Comparison of ENCODE assay signal across 9 mouse cellular contexts in the genomic region with DNA sequence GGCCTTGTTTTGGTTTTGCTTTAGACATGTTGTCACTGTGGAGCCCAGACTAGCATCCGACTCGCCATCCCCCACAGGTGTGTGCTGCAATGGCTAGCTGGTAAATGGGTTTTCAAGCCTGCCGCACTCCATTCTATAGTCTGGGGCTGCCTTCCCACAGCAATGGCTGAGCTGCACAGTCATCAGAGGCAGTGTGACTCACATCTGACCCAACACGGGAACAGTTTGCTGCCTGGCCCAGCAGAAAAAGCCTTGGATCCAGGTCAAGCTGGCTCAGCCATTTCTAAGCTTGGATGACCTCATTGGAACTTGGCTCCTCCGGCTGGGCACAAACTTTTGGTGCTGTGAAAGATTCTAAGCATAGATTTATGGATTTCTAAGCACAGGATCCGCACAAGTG.
A peak's percentile ranks its signal among the peaks of the same experiment; 100 is the strongest.
DNase-seq lines count a peak whose midpoint lies in the region.
"Had no signal": no experiment of that assay in that cellular context is flagged by ENCODE, and none has a peak within 500 bp of the region (broad histone marks: within the 10 kb centered on the region; RNA-seq: fewer than 3 reads in every experiment).

No protein-coding gene starts in this region.

- H3K4me3 ChIP-seq in midbrain, embryonic 10.5 days, result no peak overlapping the region
- H3K4me3 ChIP-seq: layer of hippocampus, adult 2 months; midbrain, embryonic 12.5 days had no signal

- 88% methylated on average over 6 of the region's 6 CpGs for WGBS in midbrain, embryonic 10.5 days

- peaks cover 59% of the 10 kb centered on the region for H3K36me3 ChIP-seq in midbrain, embryonic 10.5 days
- H3K36me3 ChIP-seq: midbrain, embryonic 12.5 days had no signal

- H3K27ac ChIP-seq in midbrain, embryonic 10.5 days (replicated peaks), result no peak overlapping the region
- H3K27ac ChIP-seq: layer of hippocampus, adult 2 months; midbrain, embryonic 12.5 days had no signal

- no peaks in the 10 kb centered on the region for H3K27me3 ChIP-seq in midbrain, embryonic 10.5 days (ENCODE audit: low read depth, poor library complexity, severe bottlenecking)
- H3K27me3 ChIP-seq: midbrain, embryonic 12.5 days had no signal

- H3K9me3 ChIP-seq in midbrain, embryonic 10.5 days (replicated peaks), result no peaks in the 10 kb centered on the region
- H3K9me3 ChIP-seq: midbrain, embryonic 12.5 days had no signal

- H3K4me1 ChIP-seq in midbrain, embryonic 10.5 days, result no peaks in the 10 kb centered on the region
- H3K4me1 ChIP-seq: midbrain, embryonic 12.5 days had no signal

- peak; percentile 53 to 67 for DNase-seq in right cerebral cortex, postnatal 10 days (ENCODE audit: low spot score in 2 of 2)
- no peak for DNase-seq in right cerebral cortex, postnatal 4 days
- DNase-seq in cerebellum, adult 11 months, result peak; percentile 76
- peak; percentile 73 for DNase-seq in heart, adult 8-10 months (ENCODE audit: low spot score)
- DNase-seq in right cerebral cortex, postnatal 14 days, result peak; percentile 26
- DNase-seq in thymus, postnatal 10 days (ENCODE audit: low spot score in 2 of 2), result no peak
- DNase-seq in midbrain, embryonic 10.5 days (ENCODE audit: low spot score), result no peak

Comparison
In these comparisons a context has a peak if more than half of its experiments do, and no peak if none do; other contexts are left out.
1. DNase-seq: peak in right cerebral cortex, postnatal 10 days (2 of 2), cerebellum, adult 11 months (single experiment), heart, adult 8-10 months (single experiment) and right cerebral cortex, postnatal 14 days (single experiment); none in right cerebral cortex, postnatal 4 days (single experiment), thymus, postnatal 10 days (0 of 2) and midbrain, embryonic 10.5 days (single experiment).